Mouse (Mus musculus) myocyte (in vitro differentiated cells): ENCODE data around the gene Rabgap1l.

Experiments used
- CEBPB ChIP-seq: IDR thresholded peaks from 2 replicates; pipeline ENCODE4 v1.6.1; 2011; ENCODE audit warnings: mild to moderate bottlenecking, moderate library complexity; ENCODE audit not compliant: poor library complexity, insufficient read depth, severe bottlenecking
- E2F4 ChIP-seq: IDR thresholded peaks from one replicate; pipeline ENCODE4 v1.6.1; 2011; ENCODE audit warnings: mild to moderate bottlenecking, control low read depth, moderate library complexity; ENCODE audit not compliant: insufficient read depth
- MAX ChIP-seq: IDR thresholded peaks from one replicate; pipeline ENCODE4 v1.6.1; 2011; ENCODE audit warnings: low read depth, mild to moderate bottlenecking, control low read depth
- MYOD1 ChIP-seq, 3 experiments: IDR thresholded peaks; one replicate each; pipeline ENCODE4 v1.6.1; 2011; ENCODE audit warnings: control low read depth in 2 of 3, low read depth in 2 of 3, mild to moderate bottlenecking in 2 of 3, moderate library complexity in 1 of 3; ENCODE audit not compliant: insufficient read length in 2 of 3, control insufficient read depth in 1 of 3
- MYOG ChIP-seq, 3 experiments: IDR thresholded peaks; one replicate each; pipeline ENCODE4 v1.6.1; 2011; ENCODE audit warnings: control low read depth in 2 of 3, low read depth in 2 of 3, mild to moderate bottlenecking in 2 of 3; ENCODE audit not compliant: insufficient read length in 2 of 3, control insufficient read depth in 1 of 3, insufficient read depth in 1 of 3
- POLR2A ChIP-seq: IDR thresholded peaks from one replicate; pipeline ENCODE4 v1.6.1; 2011; ENCODE audit warnings: low read depth, mild to moderate bottlenecking, control low read depth, moderate library complexity; ENCODE audit not compliant: insufficient read length
- POLR2AphosphoS2 ChIP-seq: IDR thresholded peaks from one replicate; pipeline ENCODE4 v1.6.1; 2011; ENCODE audit warnings: low read depth, control low read depth; ENCODE audit not compliant: insufficient read length
- REST ChIP-seq: IDR thresholded peaks from one replicate; pipeline ENCODE4 v1.6.1; 2011; ENCODE audit warnings: mild to moderate bottlenecking, control low read depth, moderate library complexity; ENCODE audit not compliant: insufficient read depth, insufficient read length
- SRF ChIP-seq: IDR thresholded peaks from one replicate; pipeline ENCODE4 v1.6.1; 2011; ENCODE audit warnings: low read depth; ENCODE audit not compliant: control insufficient read depth, insufficient read length
- TCF12 ChIP-seq: IDR thresholded peaks from one replicate; pipeline ENCODE4 v1.6.1; 2011; ENCODE audit warnings: mild to moderate bottlenecking, control low read depth; ENCODE audit not compliant: poor library complexity, insufficient read depth, severe bottlenecking
- TCF3 ChIP-seq: IDR thresholded peaks from one replicate; pipeline ENCODE4 v1.6.1; 2011; ENCODE audit warnings: low read depth, control low read depth; ENCODE audit not compliant: insufficient read length
- USF1 ChIP-seq: IDR thresholded peaks from one replicate; pipeline ENCODE4 v1.6.1; 2011; ENCODE audit warnings: low read depth, mild to moderate bottlenecking, control low read depth, moderate library complexity

GRCm38 (mm10) chr1:160785681-160786225, 7.3 kb downstream of the Rabgap1l start:
- no peak for TF ChIP-seq POLR2A
- no peak for TF ChIP-seq MAX
- no peak for TF ChIP-seq POLR2AphosphoS2
- no peak for TF ChIP-seq REST
- no peak for TF ChIP-seq E2F4
- no peak for TF ChIP-seq USF1
- TF ChIP-seq TCF12 = no peak
- TF ChIP-seq MYOG (IDR thresholded peaks at IDR 0.05; ENCODE audit: control insufficient read depth in 1 of 3, insufficient read depth in 1 of 3, insufficient read length in 2 of 3, low read depth in 2 of 3) = no peak
- TF ChIP-seq MYOD1 (IDR thresholded peaks at IDR 0.05; ENCODE audit: control insufficient read depth in 1 of 3, insufficient read length in 2 of 3, low read depth in 2 of 3) = no peak
- TF ChIP-seq CEBPB = no peak
- TF ChIP-seq TCF3 = no peak
- no peak for TF ChIP-seq SRF
